11 mouse cellular contexts compared by ENCODE assay signal in the genomic region with DNA sequence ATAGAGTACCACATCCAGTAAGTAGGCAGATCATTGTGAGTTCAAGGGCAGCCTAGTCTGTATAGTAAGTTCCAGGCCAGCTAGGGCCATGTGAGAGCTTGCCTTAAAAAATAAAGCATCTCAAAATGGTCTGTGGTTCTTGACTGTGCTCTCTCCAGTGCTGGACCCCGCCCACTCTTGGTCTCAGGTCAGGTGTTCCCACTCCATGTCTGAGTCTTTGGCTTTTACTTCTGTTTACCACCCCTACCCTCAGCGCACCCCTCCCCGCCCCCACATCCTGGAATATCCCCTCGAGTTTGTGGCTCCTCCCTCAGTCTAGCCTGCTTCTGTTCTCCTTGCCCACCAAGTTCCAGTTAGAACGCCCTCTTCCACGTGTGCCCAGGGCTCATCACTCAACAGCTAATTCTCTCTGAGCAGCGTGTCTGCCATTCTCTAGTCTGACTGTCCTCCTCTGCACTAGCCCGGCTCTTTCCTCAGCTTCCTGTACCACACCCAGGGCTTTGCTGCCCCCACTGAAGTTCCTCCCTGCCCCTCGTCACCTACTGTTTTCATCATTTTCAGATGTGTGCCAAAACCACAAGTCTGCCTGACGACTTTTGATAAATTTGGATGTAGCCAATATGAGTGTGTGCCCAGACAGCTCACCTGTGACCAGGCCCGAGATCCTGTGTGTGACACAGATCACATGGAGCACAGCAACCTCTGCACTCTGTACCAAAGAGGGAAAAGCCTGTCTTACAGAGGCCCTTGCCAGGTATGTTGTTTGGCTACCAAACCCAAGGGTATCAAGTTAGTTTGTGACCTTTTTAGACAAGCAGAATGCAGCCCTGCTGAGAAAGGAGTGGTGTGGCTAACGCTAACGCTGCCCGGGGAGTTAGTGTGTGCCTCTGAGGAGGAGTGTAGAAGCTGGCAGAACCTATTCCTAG. TPM values are rescaled to one million over a fixed set of nuclear protein-coding genes. Genes with fewer than 3 reads are reported as not detected.
DNase-seq lines count a peak whose midpoint lies in the region; ATAC-seq lines count a peak whose summit lies in the region.
"Had no signal": no experiment of that assay in that cellular context is flagged by ENCODE, and none has a peak within 500 bp of the region (broad histone marks: within the 10 kb centered on the region; RNA-seq: fewer than 3 reads in every experiment).

No protein-coding gene starts in this region.

- no peak overlapping the region for H3K9ac ChIP-seq in hindbrain, embryonic 12.5 days

- DNase-seq in thymus, postnatal 4 days = peak; percentile 25
- DNase-seq in thymus, postnatal 25 days = no peak
- peak; percentile 33 for DNase-seq in gastrocnemius, postnatal 14 days
- DNase-seq in lung, postnatal 10 days = peak; percentile 13
- no peak for DNase-seq in urinary bladder, adult 2 months (ENCODE audit: low spot score)

- H3K36me3 ChIP-seq in hindbrain, embryonic 12.5 days = peaks cover 59% of the 10 kb centered on the region

- no peak for ATAC-seq in frontal cortex, adult (ENCODE audit: low TSS enrichment)
- no peak for ATAC-seq in hindbrain, embryonic 12.5 days (ENCODE audit: low FRiP score)
- ATAC-seq: hindbrain, embryonic 16.5 days; midbrain, embryonic 16.5 days had no signal

- no peaks in the 10 kb centered on the region for H3K4me1 ChIP-seq in hindbrain, embryonic 12.5 days

- no peak overlapping the region for H3K27ac ChIP-seq in hindbrain, embryonic 12.5 days
- H3K27ac ChIP-seq: stomach, postnatal 0 days had no signal

- intact Hi-C loops in gastrocnemius, postnatal 14 days (cut with DNase I; ENCODE audit: low total_unique reads) = no loop called here

- no peak overlapping the region for H3K4me2 ChIP-seq in hindbrain, embryonic 12.5 days (replicated peaks)

- H3K4me3 ChIP-seq in hindbrain, embryonic 12.5 days = no peak overlapping the region

- no peaks in the 10 kb centered on the region for H3K27me3 ChIP-seq in hindbrain, embryonic 12.5 days

- WGBS in hindbrain, embryonic 12.5 days = 76% methylated on average over 14 of the region's 14 CpGs

- no peaks in the 10 kb centered on the region for H3K9me3 ChIP-seq in hindbrain, embryonic 12.5 days (replicated peaks)

RNA-seq across cellular contexts. Expression of gene Glipr2, which starts 20.2 kb away (rescaled TPM):
- 10 to 100 TPM in 1 of 2 experiments, 1 to 10 TPM in 1; 6.8 to 10.2 TPM for total RNA-seq in gastrocnemius, postnatal 14 days (2021)
- polyA plus RNA-seq in urinary bladder, adult 2 months (2012; rRNA removed) = 24.2 and 24.7 TPM in 2 replicates
- polyA plus RNA-seq in hindbrain, embryonic 12.5 days (2016; fragmentation: Nextera tagmentation; extraction: Ambion mirVana) = 94.2 and 104 TPM in 2 replicates

RNA-seq across cellular contexts. Expression of gene Ccin, which starts 46.3 kb away (rescaled TPM):
- total RNA-seq in gastrocnemius, postnatal 14 days (2021) = under 1 TPM in 1 of 2 experiments, not detected in 1; 0.14 TPM
- polyA plus RNA-seq in urinary bladder, adult 2 months (2012; rRNA removed) = 0.04 and 0.07 TPM in 2 replicates
- not detected in 2 replicates for polyA plus RNA-seq in hindbrain, embryonic 12.5 days (2016; fragmentation: Nextera tagmentation; extraction: Ambion mirVana)
- polyA plus RNA-seq: cortical plate, adult 2 months; hindbrain, embryonic 16.5 days; midbrain, embryonic 16.5 days; stomach, postnatal 0 days had no signal

Comparison
In these comparisons a context has a peak if more than half of its experiments do, and no peak if none do; other contexts are left out.
1. DNase-seq: peak in thymus, postnatal 4 days (single experiment), gastrocnemius, postnatal 14 days (single experiment) and lung, postnatal 10 days (single experiment); none in thymus, postnatal 25 days (single experiment) and urinary bladder, adult 2 months (single experiment).